Comparison of ENCODE assay signal across 8 mouse cellular contexts in the genomic region with DNA sequence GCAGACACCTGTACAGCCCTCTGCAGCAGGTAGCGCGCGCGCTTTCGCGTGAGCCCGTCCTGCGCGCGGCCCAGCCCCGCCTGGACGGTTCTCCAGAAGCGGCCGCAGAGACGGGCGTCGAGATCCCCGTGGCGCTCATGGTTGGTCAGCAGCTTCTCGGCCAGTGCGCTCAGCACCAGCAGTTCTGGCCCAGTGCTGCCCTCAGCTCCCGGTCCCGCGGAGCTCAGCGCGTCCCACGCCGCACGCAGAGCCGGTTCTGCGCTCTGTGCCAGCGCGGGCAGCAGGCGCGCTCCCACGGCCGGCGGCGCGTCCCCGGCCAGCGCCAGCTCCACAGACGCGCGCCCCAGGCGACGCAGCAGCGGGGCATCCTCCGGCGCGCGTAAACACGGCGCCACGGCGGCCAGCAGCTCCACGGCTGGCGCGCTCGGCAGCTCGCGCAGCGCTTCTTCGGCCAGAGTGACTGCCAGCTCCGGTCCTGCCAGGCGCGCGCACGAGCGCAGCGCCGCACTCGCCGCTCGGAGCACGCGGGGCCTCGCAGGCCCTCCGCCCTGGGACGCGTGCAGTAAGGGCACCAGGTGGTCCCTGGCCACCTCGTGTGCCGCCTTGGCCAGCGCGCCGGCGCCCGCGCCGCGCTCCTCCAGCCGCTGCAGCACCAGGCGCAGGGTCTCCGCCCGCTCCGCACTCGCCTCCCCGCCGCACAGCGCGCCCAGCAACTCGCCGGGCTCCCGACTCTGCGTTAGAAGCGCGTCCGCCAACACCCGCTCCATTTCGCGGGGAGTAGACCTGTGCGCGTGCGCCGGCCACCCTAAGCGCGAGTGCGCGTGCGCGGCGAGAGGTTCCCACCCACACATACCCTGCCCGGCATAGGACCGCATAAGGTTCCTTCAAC. TPM values are rescaled to one million over a fixed set of nuclear protein-coding genes. Genes with fewer than 3 reads are reported as not detected.
DNase-seq lines count a peak whose midpoint lies in the region; ATAC-seq and TF ChIP-seq lines count a peak whose summit lies in the region.

A gene (minus strand): TSS at position 767 of the 889 bp plus-strand sequence.

- DNase-seq in gastrocnemius, postnatal 10 days: peak; percentile 92
- peak; percentile 61 for DNase-seq in hindlimb bud, embryonic 11.5 days (ENCODE audit: extremely low spot score, low read depth, low spot score)
- DNase-seq in left cerebral cortex, adult 2 months (ENCODE audit: extremely low spot score in 1 of 2, low spot score in 2 of 2): peak; percentile 90 to 94
- peak; percentile 80 for DNase-seq in retina, postnatal 7 days (ENCODE audit: low read depth, low spot score)
- DNase-seq in urinary bladder, adult 18-20 months (ENCODE audit: low spot score in 2 of 2): peak; percentile 85 to 86

- under 1% methylated on average over 123 of the region's 124 CpGs for WGBS in macrophage (ENCODE audit: missing documents)

- peak within 1 kb of the TSS; percentile 74 for H3K4me3 ChIP-seq in cortical plate, adult 2 months (ENCODE audit: insufficient read depth, low read length)
- peak within 1 kb of the TSS; percentile 68 for H3K4me3 ChIP-seq in left cerebral cortex, adult 2 months
- peak within 1 kb of the TSS; percentile 26; the same call in 1 of the 2 replicates for H3K4me3 ChIP-seq in macrophage (ENCODE audit: inconsistent target)

- peak; percentile 86 for TF ChIP-seq POLR2A in cortical plate, adult 2 months (IDR thresholded peaks at IDR 0.05; ENCODE audit: extremely low read depth, insufficient read depth, low read length)

- H3K27ac ChIP-seq in cortical plate, adult 2 months (ENCODE audit: insufficient read depth, low read length): peak within 1 kb of the TSS; percentile 84
- H3K27ac ChIP-seq in left cerebral cortex, adult 2 months: peak within 1 kb of the TSS; percentile 94
- no peak within 1 kb of the TSS for H3K27ac ChIP-seq in macrophage

- H3K36me3 ChIP-seq in macrophage (ENCODE audit: inconsistent target): no peaks in the 10 kb centered on the region

- intact Hi-C loops in left cerebral cortex, adult 2 months (cut with DNase I): no loop called here

- H3K79me2 ChIP-seq in macrophage (ENCODE audit: inconsistent target): no peaks in the 10 kb centered on the region

- peak; percentile 76 for ATAC-seq in activated CD4-positive, CD25-positive, alpha-beta regulatory T cell, adult 4 months

- TF ChIP-seq CTCF in cortical plate, adult 2 months (IDR thresholded peaks at IDR 0.05; ENCODE audit: extremely low read depth, insufficient read depth, low read length): no peak
- no peak for TF ChIP-seq CTCF in left cerebral cortex, adult 2 months (IDR thresholded peaks at IDR 0.05)

- peaks cover 3% of the 10 kb centered on the region; the same call in 1 of the 2 replicates for H3K4me1 ChIP-seq in cortical plate, adult 2 months (ENCODE audit: control insufficient read depth, insufficient read depth, low read length)

RNA-seq across cellular contexts. Expression of the gene that starts here (rescaled TPM):
- polyA plus RNA-seq in activated CD4-positive, CD25-positive, alpha-beta regulatory T cell, adult 4 months (2017; shearing (Covaris generic)): 1 to 10 TPM; 2.0 to 2.6 TPM
- 5.5 and 6.2 TPM in 2 replicates for polyA plus RNA-seq in cortical plate, adult 2 months (2012; rRNA removed)
- 1 to 10 TPM; 5.4 to 6.0 TPM for total RNA-seq in gastrocnemius, postnatal 10 days (2021)
- total RNA-seq in left cerebral cortex, adult 2 months (2021): 1 to 10 TPM; 4.2 to 4.6 TPM
- total RNA-seq in macrophage (2018; cell fraction: chromatin; rRNA removed): 1 to 10 TPM in 13 of 26 experiments, under 1 TPM in 13; 0.17 to 3.9 (median 1.2) TPM
- total RNA-seq in macrophage (2018; cell fraction: cytosol; rRNA removed): 1 to 10 TPM in 10 of 26 experiments, under 1 TPM in 16; 0.27 to 1.6 (median 0.65) TPM
- 1 to 10 TPM in 12 of 26 experiments, under 1 TPM in 14; 0.24 to 6.4 (median 0.98) TPM for total RNA-seq in macrophage (2018; cell fraction: nucleus; rRNA removed)
- polyA plus RNA-seq in macrophage (2018): 0.77 to 2.4 TPM (median 0.80 TPM) in 3 replicates
